Mouse (Mus musculus) embryonic fibroblast, embryonic 13.5 days (primary cell): Measurements from ENCODE around the gene Efcab11. TPM values are rescaled to one million over a fixed set of nuclear protein-coding genes. Genes with fewer than 3 reads are reported as not detected.
"Not testable (repeated sequence)": the region's sequence is repeated elsewhere in the genome, so short reads cannot be mapped to it uniquely, and the experiment has no call there.

Source experiments
- H3K27ac ChIP-seq: 2 replicates; pipeline ENCODE4 v1.5.1; 2012; ENCODE audit warnings: low read length, control low read depth, inconsistent platforms; ENCODE audit not compliant: insufficient read depth
- H3K4me1 ChIP-seq: 2 replicates; pipeline ENCODE4 v1.6.1; 2011; ENCODE audit warnings: low read length; ENCODE audit not compliant: control insufficient read depth, insufficient read depth
- H3K4me3 ChIP-seq: 2 replicates; pipeline ENCODE4 v1.5.1; 2011; ENCODE audit warnings: mild to moderate bottlenecking, control low read depth, low read length; ENCODE audit not compliant: insufficient read depth
- CTCF ChIP-seq: IDR thresholded peaks from 2 replicates; pipeline ENCODE4 v1.5.1; 2011; ENCODE audit warnings: mild to moderate bottlenecking, control low read depth, low read length, moderate library complexity, borderline replicate concordance; ENCODE audit not compliant: insufficient read depth
- POLR2A ChIP-seq: IDR thresholded peaks from 2 replicates; pipeline ENCODE4 v1.6.1; 2011; ENCODE audit warnings: low read depth, mild to moderate bottlenecking, control low read depth, low read length, moderate library complexity
- polyA plus RNA-seq: library from polyadenylated mRNA; stranded (reverse); fragments of >200 nt; gene quantifications from 2 replicates; pipeline ENCODE4 v1.2.4, GENCODE M21; 2011; ENCODE audit warnings: low read depth; ENCODE audit not compliant: missing spikeins, insufficient read length

The Efcab11 gene
- polyA plus RNA-seq, 1 experiment: 5.8 TPM

DNA sequence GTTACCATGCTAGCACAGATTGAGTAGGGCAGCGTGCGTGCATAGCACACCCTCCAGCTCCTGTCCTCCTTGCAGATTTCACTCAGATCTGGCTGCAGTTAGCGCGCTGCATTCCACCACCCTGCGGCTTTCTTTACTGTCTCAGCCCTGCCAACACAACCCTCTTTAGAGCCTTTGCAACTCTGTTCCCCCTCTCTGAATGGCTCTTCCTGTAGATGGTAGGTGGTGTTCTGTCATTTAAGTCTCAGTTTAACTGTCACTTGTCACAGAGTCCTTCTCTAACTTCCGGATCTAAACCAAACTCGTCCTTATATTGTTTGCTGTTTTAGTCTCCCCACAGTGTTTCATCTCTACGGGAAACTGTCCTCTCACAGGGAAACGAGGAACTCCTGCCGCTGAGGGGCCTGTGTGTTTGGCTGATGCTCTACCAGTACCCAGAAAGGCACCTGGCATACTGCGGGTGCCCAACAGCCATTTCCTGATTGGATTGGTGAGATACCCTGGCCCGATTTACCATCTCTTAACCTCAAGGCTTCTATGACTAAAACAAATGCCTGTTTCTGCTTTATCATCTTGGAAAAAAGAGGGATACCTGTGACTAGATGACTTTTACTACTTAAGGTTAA lies 62.8 kb downstream of the Efcab11 start:
- no peaks in the 10 kb centered on the region; the same call in 1 of the 2 replicates for H3K4me1 ChIP-seq
- no peak for TF ChIP-seq POLR2A
- TF ChIP-seq CTCF: no peak
- no peak overlapping the region for H3K27ac ChIP-seq
- H3K4me3 ChIP-seq: no peak overlapping the region

DNA sequence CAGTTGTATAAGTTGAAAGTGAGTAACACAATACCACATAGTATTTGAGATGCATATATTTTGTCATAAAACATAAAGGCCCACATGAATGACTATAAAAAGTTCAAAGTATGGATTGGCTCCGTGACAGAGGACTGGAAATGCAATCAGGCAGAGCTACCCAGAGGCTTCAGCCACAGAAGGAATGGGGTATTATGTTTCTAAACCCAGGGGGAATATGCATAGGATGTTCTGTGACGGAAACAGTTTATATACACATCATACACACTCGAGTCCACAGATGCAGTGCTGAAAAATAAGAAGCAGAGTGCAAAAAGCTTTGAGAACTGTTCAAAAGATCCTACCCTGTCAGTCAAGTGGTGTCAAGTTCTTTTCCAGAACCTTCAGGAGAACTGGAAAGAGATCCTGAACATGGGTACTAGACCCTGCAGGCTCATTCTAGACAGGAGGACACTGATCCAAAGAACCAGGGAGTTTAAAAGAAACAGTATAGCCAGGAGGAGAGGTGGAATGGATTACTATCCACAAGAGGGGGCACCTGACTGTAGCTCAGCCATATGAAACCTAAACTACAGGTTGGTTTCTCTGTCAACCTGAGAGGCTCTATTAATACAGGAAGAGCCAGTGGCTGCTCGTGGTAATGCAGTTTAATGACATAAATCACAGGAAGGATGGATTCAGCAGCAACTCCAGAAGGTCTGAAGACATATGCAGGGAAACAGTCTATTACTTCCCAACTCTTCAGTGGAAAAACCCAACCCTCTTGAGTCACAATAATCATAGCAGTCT lies 64.9 kb downstream of the Efcab11 start:
- Histone ChIP-seq H3K4me1 (no peaks in the 10 kb centered on the region; the same call in 1 of the 2 replicates), H3K27ac (no peak overlapping the region), H3K4me3 (no peak overlapping the region)
- TF ChIP-seq CTCF (no peak), POLR2A (no peak)

DNA sequence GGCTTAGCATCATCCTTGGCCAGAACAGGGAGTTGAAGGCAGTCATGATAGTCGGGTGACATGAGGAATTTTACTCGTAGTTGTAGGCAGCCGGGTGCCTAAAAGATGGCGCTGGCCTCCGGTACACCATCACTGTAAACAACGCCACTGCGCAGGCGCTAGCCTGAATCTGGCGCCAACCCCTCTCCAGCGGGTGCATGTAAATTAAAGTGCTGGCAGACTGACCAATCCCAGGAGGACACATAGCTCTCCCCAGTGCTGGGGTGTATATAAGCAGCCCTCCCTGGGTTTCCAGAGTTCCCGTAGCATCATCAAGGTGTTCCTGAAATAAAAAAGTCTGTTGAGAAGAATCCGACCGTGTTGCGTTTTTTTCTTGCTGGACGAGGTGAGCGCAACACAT lies 66.2 kb downstream of the Efcab11 start:
- not testable (repeated sequence) for H3K4me3 ChIP-seq, H3K27ac ChIP-seq

GRCm38 (mm10) chr12:99815244-99815643 lies 69.0 kb downstream of the Efcab11 start:
- no peaks in the 10 kb centered on the region for H3K4me1 ChIP-seq
- no peak overlapping the region for H3K27ac ChIP-seq
- TF ChIP-seq POLR2A: no peak
- H3K4me3 ChIP-seq: no peak overlapping the region

More for the DNA sequence above, 66.2 kb downstream of the Efcab11 start:
- not testable (repeated sequence) for H3K4me1 ChIP-seq

GRCm38 (mm10) chr12:99807891-99808290 lies 76.3 kb downstream of the Efcab11 start:
- Histone ChIP-seq H3K27ac (no peak overlapping the region), H3K4me3 (no peak overlapping the region), H3K4me1 (peaks cover 10% of the 10 kb centered on the region)
- TF ChIP-seq CTCF: no peak
- TF ChIP-seq POLR2A: no peak

DNA sequence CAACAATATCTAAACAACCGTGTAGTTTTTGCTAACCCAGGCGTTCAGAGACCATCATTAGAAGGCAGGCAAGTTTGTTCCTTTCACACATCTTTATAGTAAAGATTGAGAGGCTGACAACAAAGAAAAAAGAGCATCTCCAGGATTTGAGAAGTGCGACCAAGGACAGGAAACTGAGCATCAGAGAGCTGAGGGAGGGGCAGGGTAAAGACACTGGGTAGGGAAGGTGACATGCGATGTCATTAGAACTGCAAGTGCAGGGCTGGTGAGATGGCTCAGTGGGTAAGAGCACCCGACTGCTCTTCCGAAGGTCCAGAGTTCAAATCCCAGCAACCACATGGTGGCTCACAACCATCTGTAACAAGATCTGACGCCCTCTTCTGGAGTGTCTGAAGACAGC lies 77.5 kb downstream of the Efcab11 start:
- not testable (repeated sequence) for H3K4me1 ChIP-seq

DNA sequence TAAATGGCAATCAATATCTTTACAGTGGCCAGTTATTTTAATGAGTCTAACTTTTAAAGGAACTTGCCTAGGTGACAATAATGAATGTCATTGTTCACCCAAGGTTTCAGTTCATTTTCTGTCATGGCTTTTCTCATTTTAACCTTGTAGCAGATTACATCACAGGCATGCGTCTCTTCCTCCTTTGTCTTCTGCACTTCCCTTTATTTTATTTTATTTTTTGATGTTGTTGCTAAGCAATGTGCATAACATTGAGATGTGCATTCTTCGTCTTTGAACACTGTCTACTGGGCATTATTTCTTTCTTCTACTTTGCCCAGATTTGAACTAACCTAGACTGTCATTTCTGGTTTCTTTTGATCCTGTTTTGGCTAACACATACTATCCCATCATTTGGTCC lies 88.3 kb downstream of the Efcab11 start:
- TF ChIP-seq POLR2A: no peak
- no peak for TF ChIP-seq CTCF
- Histone ChIP-seq H3K4me3 (no peak overlapping the region), H3K4me1 (peaks cover 5% of the 10 kb centered on the region), H3K27ac (no peak overlapping the region)

More for the DNA sequence above, 77.5 kb downstream of the Efcab11 start:
- not testable (repeated sequence) for H3K27ac ChIP-seq, H3K4me3 ChIP-seq

DNA sequence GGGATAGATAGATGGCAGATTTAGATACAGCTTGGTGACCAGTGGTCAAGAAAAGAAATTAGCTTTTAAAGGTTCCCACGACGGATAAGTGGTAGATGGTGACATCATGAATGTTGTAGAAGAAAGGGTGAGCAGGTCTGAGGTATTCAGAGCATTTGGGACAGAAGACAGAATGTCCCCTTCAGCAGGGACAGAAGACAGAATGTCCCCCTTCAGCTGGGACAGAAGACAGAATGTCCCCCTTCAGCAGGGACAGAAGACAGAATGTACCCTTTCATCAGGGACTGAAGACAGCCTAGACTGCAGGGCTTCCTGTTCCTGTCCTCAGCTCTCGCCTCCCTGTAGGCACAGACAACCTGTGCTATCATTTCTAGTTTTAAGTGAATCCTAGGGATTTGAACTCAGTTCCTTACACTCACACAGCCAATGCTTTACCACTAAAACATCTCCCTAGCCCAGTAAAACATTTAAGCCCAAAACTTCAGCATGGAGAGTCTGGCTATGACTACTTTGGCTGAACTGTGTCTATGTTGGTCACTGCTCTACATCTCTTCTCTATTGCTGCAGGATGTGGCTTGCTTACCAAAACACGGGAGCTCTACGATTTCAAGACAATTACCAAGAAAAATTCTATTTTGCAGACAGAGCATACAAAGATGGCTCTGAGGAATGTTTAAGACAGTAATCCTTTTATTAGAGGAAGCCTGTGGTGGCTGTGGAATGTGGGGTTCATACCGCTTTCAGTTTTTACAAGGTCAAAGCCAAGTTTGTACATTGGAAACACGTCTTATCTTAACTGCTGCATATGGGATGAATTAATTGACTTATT lies 89.2 kb downstream of the Efcab11 start:
- H3K4me3 ChIP-seq: no peak overlapping the region
- no peak for TF ChIP-seq CTCF
- TF ChIP-seq POLR2A: no peak
- H3K4me1 ChIP-seq: peaks cover 5% of the 10 kb centered on the region
- peak overlapping the region; percentile 49 for H3K27ac ChIP-seq

DNA sequence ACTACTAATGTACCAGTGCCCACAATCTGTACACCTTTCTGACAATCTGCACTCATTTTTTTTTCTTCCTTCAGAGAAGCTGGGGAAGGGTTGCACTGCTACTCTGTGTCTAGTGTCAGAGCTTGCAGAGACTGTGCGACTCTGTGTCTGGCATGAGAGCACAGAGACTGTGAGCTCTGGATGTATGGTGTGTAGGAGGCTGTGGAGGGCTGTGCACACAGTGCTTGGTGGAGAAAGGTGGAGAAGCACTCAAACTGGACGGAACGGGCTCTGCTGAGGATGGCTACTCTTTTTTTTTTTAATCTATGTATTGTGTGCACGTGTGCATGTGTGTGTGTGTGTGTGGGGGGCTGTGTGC lies 90.1 kb downstream of the Efcab11 start:
- Histone ChIP-seq H3K4me3 (no peak overlapping the region), H3K4me1 (peaks cover 5% of the 10 kb centered on the region), H3K27ac (no peak overlapping the region)
- no peak for TF ChIP-seq POLR2A
- TF ChIP-seq CTCF: no peak

DNA sequence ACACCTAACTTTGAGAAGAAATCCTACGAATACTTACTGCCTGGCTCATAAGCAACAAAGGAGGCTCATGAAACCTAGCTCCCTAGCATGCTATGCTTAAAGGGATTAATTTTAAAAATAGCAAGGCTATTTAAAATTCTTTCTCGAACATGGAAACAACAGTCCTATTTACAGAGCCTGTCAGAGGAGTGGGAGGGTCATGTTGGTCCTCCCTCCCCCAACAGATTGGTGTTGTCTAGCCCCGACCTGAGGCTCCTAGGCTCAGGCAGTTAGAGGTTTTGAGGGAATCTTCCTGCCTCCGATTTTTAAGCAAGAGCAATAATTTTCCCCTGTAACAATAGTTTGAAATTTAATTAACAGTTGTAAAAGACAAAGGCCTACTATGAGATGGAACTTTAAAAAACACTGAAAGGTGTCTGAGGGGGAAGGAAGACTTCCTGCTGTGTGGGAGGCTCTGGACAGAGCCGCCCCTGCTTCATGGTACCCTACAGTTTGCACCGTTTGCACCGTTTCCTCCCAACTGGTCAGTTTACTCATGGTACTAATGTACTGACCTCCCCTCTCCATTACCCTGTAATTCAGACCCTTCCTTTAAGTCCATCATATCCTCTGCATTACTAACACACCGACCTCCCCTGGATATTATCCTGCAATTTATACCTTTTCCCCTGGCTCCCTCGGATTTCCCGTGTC lies 90.6 kb downstream of the Efcab11 start:
- no peak for TF ChIP-seq CTCF
- TF ChIP-seq POLR2A: no peak
- Histone ChIP-seq H3K4me3 (no peak overlapping the region), H3K4me1 (peaks cover 5% of the 10 kb centered on the region), H3K27ac (no peak overlapping the region)
